Mouse (Mus musculus) heart, postnatal 0 days (tissue): ENCODE measurements around the gene Mrpl20. TPM values are rescaled to one million over a fixed set of nuclear protein-coding genes. Genes with fewer than 3 reads are reported as not detected.

Source experiments
- ATAC-seq: fragments of 200-750 bp; cut with Nextera tagmentation; 2 replicates; pipeline ENCODE4 v1.8.0; 2017; ENCODE audit warnings: low read depth, moderate number of reproducible peaks, moderate library complexity; ENCODE audit not compliant: insufficient read depth
- DNase-seq: peaks from one replicate; pipeline ENCODE4 v3.0.0-alpha.2; 2016; ENCODE audit warnings: low spot score
- H3K27ac ChIP-seq: fragments of 300-500 bp; sonication (generic); 2 replicates; pipeline ENCODE4 v1.5.1; 2014; ENCODE audit warnings: low read depth, mild to moderate bottlenecking
- H3K27me3 ChIP-seq: fragments of 300-500 bp; sonication (generic); 2 replicates; pipeline ENCODE4 v1.6.1; 2014; ENCODE audit warnings: low read length, mixed read lengths; ENCODE audit not compliant: control insufficient read depth, insufficient read depth
- H3K36me3 ChIP-seq: fragments of 300-500 bp; sonication (generic); replicated peaks from 2 replicates; pipeline ENCODE4 v1.6.1; 2014; ENCODE audit warnings: low read length, mixed read lengths; ENCODE audit not compliant: control insufficient read depth, insufficient read depth
- H3K4me1 ChIP-seq: fragments of 300-500 bp; sonication (generic); 2 replicates; pipeline ENCODE4 v1.6.1; 2014; ENCODE audit warnings: antibody characterized with exemption; ENCODE audit not compliant: control insufficient read depth, insufficient read depth
- H3K4me2 ChIP-seq: fragments of 300-500 bp; sonication (generic); 2 replicates; pipeline ENCODE4 v1.6.1; 2014; ENCODE audit warnings: low read depth, mild to moderate bottlenecking, low read length, moderate library complexity
- H3K4me3 ChIP-seq: fragments of 300-500 bp; sonication (generic); 2 replicates; pipeline ENCODE4 v1.5.1; 2014; ENCODE audit warnings: low read depth, low read length
- H3K9ac ChIP-seq: fragments of 300-500 bp; sonication (generic); replicated peaks from 2 replicates; pipeline ENCODE4 v1.6.1; 2014; ENCODE audit warnings: low read depth, low read length, mixed read lengths
- H3K9me3 ChIP-seq: fragments of 300-500 bp; sonication (generic); replicated peaks from 2 replicates; pipeline ENCODE4 v1.6.1; 2016; ENCODE audit warnings: low read length; ENCODE audit not compliant: control insufficient read depth
- CTCF ChIP-seq: IDR thresholded peaks from 2 replicates; pipeline ENCODE4 v1.5.1; 2016; ENCODE audit warnings: antibody characterized with exemption, control low read depth, low read depth
- EP300 ChIP-seq: IDR thresholded peaks from 2 replicates; pipeline ENCODE4 v1.6.1; 2016; ENCODE audit warnings: antibody characterized with exemption, low read depth
- WGBS: fragments of 180-500 bp; shearing (Covaris S2); extraction: QIAGEN DNeasy Blood & Tissue Kit; methylation state at CpG from one replicate; pipeline ENCODE4 v1.1.7; 2014; 5-methylcytosine and 5-hydroxymethylcytosine counted together
- polyA plus RNA-seq: library from polyadenylated mRNA; unstranded; fragments of >200 nt; fragmentation: Nextera tagmentation; extraction: Ambion mirVana; gene quantifications from 2 replicates; pipeline ENCODE4 v1.2.1, GENCODE M21; 2015
- total RNA-seq: library from RNA; depleted of rRNA; stranded (reverse); fragments of >200 nt; gene quantifications from 2 replicates; pipeline ENCODE4 v1.2.3, GENCODE M21; 2014; ENCODE audit warnings: low replicate concordance

Gene Mrpl20
- total and polyA plus RNA-seq, 2 experiments from 2014 or later, result 91.4 to 207 TPM

DNA sequence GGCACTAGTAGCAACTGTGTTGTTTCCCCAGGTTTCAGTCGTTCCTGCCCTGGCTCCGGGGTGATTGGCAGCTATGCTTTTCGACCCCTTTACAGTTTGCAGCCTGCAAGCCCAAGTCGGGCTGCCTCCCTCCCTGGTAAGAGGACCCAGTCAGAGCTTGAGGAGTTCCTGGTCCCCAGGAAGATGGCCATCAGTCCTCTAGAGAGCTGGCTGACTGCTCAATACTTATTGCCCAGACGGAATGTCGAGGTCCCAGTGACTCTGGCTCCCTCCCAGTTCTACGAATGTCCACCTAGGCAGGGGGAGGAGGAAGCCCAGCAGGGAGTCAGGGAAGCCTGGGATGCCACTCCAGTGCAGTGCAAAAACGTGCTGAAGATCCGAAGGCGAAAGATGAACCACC is 29.6 kb downstream of the Mrpl20 start:
- H3K9ac ChIP-seq, result peak overlapping the region; percentile 81
- peaks cover 15% of the 10 kb centered on the region for H3K36me3 ChIP-seq
- H3K27ac ChIP-seq, result peak overlapping the region; percentile 86; the same call in 1 of the 2 replicates
- peaks cover 6% of the 10 kb centered on the region for H3K4me1 ChIP-seq
- no peaks in the 10 kb centered on the region for H3K27me3 ChIP-seq
- WGBS, result 45% methylated on average over 10 of the region's 10 CpGs
- ATAC-seq (no peak), DNase-seq (no peak)
- H3K4me3 ChIP-seq, result peak overlapping the region; percentile 72
- no peaks in the 10 kb centered on the region for H3K9me3 ChIP-seq
- TF ChIP-seq EP300, result no peak
- no peak for TF ChIP-seq CTCF
- peak overlapping the region; percentile 86 for H3K4me2 ChIP-seq

DNA sequence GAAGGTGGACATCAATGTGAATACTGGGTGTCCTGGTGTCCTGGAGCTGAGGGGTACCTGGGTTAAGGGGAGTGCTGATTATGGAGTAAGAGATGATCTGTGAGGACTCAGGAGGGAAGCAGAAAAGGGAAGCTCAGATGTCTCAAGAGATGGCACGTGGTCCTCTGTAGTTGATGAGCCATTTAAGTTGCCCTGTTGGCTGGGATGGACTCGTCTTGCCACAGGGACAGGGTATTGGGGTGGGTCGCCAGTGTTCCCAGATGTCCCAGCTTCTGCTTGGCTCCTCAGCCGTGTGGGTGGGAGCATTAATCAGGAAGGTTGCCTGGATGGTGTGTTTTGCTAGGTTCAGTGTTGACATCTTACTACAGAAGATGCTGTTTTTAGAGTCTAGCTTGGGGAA is 30.6 kb downstream of the Mrpl20 start:
- Histone ChIP-seq H3K4me1 (peaks cover 11% of the 10 kb centered on the region), H3K9ac (no peak overlapping the region), H3K36me3 (peaks cover 8% of the 10 kb centered on the region; the same call in 1 of the 2 replicates), H3K27ac (no peak overlapping the region), H3K27me3 (no peaks in the 10 kb centered on the region), H3K9me3 (no peaks in the 10 kb centered on the region), H3K4me2 (no peak overlapping the region), H3K4me3 (no peak overlapping the region)
- DNase-seq (no peak), ATAC-seq (no peak)
- 83% methylated on average over 4 of the region's 4 CpGs for WGBS
- TF ChIP-seq CTCF (no peak), EP300 (no peak)

DNA sequence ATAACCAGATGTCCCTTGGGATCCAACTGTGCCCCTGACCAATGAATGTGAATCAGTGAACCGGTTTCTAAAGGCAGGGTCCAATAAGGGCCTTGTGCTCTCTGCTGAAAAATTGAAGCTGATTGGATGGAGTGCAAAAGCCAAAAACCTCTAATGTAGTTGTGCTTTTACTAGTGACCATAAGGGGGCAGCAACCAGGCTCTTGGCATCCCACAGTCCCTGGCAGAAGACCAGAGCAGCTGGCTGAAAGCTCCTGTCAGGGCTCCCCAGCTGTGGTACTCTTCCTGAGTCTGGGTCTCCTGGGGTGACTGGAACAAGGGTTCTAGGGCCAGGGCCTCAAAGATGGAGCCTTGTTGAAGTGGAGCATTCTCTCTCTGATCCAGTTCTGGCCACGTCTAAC is 31.2 kb downstream of the Mrpl20 start:
- WGBS, result 11% methylated on average over 2 of the region's 2 CpGs
- H3K4me1 ChIP-seq, result peaks cover 14% of the 10 kb centered on the region
- H3K36me3 ChIP-seq, result peaks cover 4% of the 10 kb centered on the region; the same call in 1 of the 2 replicates
- no peaks in the 10 kb centered on the region for H3K9me3 ChIP-seq
- no peak overlapping the region for H3K4me2 ChIP-seq
- H3K27ac ChIP-seq, result peak overlapping the region; percentile 72
- no peak overlapping the region for H3K9ac ChIP-seq
- peak; percentile 85 for DNase-seq
- peak; percentile 21; the same call in 1 of the 2 replicates for ATAC-seq
- H3K27me3 ChIP-seq, result no peaks in the 10 kb centered on the region
- TF ChIP-seq CTCF (peak; percentile 76), EP300 (no peak)
- no peak overlapping the region for H3K4me3 ChIP-seq

GRCm38 (mm10) chr4:155837404-155838010 is 34.8 kb downstream of the Mrpl20 start:
- Histone ChIP-seq H3K4me2 (no peak overlapping the region), H3K27ac (peak overlapping the region; percentile 84), H3K4me3 (no peak overlapping the region), H3K9ac (no peak overlapping the region), H3K27me3 (0 out of 2 replicates have a peak, but pooled peaks cover 6% of the 10 kb centered on the region), H3K36me3 (peaks cover 4% of the 10 kb centered on the region; the same call in 1 of the 2 replicates), H3K4me1 (peaks cover 16% of the 10 kb centered on the region), H3K9me3 (no peaks in the 10 kb centered on the region)
- peak; percentile 12; the same call in 1 of the 2 replicates for ATAC-seq
- 44% methylated on average over 11 of the region's 11 CpGs for WGBS
- no peak for TF ChIP-seq CTCF
- TF ChIP-seq EP300, result 0 out of 2 replicates have a peak, but pooled peaks have one; percentile 15
- DNase-seq, result no peak

DNA sequence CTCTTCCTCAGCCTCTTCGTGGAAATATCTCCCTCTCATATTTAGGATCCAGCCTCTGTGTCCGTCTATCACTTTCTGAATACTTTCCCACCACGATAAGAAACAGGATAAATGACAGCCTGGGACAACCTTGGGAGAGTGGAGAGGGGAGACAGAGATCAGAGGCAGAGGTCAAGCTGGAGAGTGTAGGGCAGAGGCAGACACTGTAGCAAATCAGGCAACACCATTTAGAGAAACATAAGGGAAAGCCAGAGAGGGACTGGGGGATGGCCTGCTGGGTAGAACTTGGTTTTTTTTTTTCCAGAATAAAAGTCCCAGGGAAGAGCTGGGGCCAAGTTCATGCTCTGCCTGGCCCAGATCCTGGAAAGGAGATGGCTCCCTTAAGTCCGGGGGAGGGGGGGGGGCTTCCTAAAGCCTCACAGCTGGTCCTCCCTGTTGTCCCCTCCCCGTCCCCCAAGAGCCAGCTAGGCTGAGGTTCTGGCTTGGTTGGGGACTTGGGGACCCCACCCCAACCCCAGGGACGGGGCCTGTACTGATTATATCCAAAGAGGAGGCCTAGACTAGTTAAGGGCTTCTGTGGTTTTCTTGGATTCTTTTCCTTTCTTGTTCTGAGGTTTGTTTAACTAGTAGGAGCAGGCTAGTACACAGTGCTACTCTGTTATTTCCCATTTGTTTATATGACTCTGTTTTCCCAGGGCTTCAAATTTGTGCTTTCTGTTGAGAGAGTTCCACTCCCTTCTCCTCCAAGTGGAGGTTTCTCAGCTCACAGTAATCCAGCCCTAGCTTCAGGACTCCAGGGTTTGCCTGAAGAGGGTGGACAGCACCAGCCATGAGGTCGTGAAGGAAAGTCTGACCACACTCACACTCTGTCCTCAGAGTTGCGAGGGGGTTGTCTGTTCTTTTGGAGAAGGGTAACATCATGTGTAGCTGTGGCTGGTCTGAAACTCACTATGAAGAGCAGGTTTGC is 35.8 kb downstream of the Mrpl20 start:
- no peak for TF ChIP-seq CTCF
- TF ChIP-seq EP300, result no peak
- Histone ChIP-seq H3K4me1 (peaks cover 16% of the 10 kb centered on the region; the same call in 1 of the 2 replicates), H3K4me3 (no peak overlapping the region), H3K9ac (no peak overlapping the region), H3K36me3 (no peaks in the 10 kb centered on the region), H3K9me3 (no peaks in the 10 kb centered on the region), H3K27me3 (0 out of 2 replicates have a peak, but pooled peaks cover 6% of the 10 kb centered on the region), H3K4me2 (no peak overlapping the region), H3K27ac (peak overlapping the region; percentile 84)
- 36% methylated on average over 8 of the region's 8 CpGs for WGBS
- ATAC-seq (peak; percentile 2; the same call in 1 of the 2 replicates), DNase-seq (peak; percentile 43)
